Mouse (Mus musculus) midbrain, embryonic 14.5 days (tissue): Measurements from ENCODE around the gene Sntg2. TPM values are rescaled to one million over a fixed set of nuclear protein-coding genes. Genes with fewer than 3 reads are reported as not detected.
A peak's percentile ranks its signal among the peaks of the same experiment; 100 is the strongest.

Experiments
- ATAC-seq: fragments of 200-750 bp; cut with Nextera tagmentation; 2 replicates; pipeline ENCODE4 v1.8.0; 2017; ENCODE audit warnings: moderate number of reproducible peaks, moderate library complexity; ENCODE audit not compliant: low FRiP score, low TSS enrichment
- DNase-seq: peaks from one replicate; pipeline ENCODE4 v3.0.0-alpha.2; 2015
- H3K27ac ChIP-seq: fragments of 300-500 bp; sonication (generic); replicated peaks from 2 replicates; pipeline ENCODE4 v1.5.1; 2014; ENCODE audit warnings: mild to moderate bottlenecking, low read depth, low read length, moderate library complexity
- H3K27me3 ChIP-seq: fragments of 300-500 bp; sonication (generic); 2 replicates; pipeline ENCODE4 v1.6.1; 2014; ENCODE audit warnings: low read length, control low read depth, mixed read lengths; ENCODE audit not compliant: control insufficient read depth, insufficient read depth
- H3K36me3 ChIP-seq: fragments of 300-500 bp; sonication (generic); 2 replicates; pipeline ENCODE4 v1.6.1; 2014; ENCODE audit warnings: low read length, control low read depth; ENCODE audit not compliant: control insufficient read depth, insufficient read depth
- H3K4me1 ChIP-seq: fragments of 300-500 bp; sonication (generic); 2 replicates; pipeline ENCODE4 v1.6.1; 2014; ENCODE audit warnings: mild to moderate bottlenecking, antibody characterized with exemption, low read length, control low read depth; ENCODE audit not compliant: control insufficient read depth, insufficient read depth
- H3K4me2 ChIP-seq: fragments of 300-500 bp; sonication (generic); 2 replicates; pipeline ENCODE4 v1.6.1; 2014; ENCODE audit warnings: mild to moderate bottlenecking, low read length, moderate library complexity
- H3K4me3 ChIP-seq: fragments of 300-500 bp; sonication (generic); replicated peaks from 2 replicates; pipeline ENCODE4 v1.5.1; 2014; ENCODE audit warnings: low read depth, low read length
- H3K9ac ChIP-seq: fragments of 300-500 bp; sonication (generic); replicated peaks from 2 replicates; pipeline ENCODE4 v1.6.1; 2014; ENCODE audit warnings: mild to moderate bottlenecking, low read length, moderate library complexity
- H3K9me3 ChIP-seq: fragments of 300-500 bp; sonication (generic); 2 replicates; pipeline ENCODE4 v1.6.1; 2016; ENCODE audit warnings: low read length, control low read depth, mixed read lengths; ENCODE audit not compliant: control insufficient read depth
- WGBS: fragments of 180-500 bp; shearing (Covaris S2); extraction: QIAGEN DNeasy Blood & Tissue Kit; methylation state at CpG from one replicate; pipeline ENCODE4 v1.1.7; 2014; 5-methylcytosine and 5-hydroxymethylcytosine counted together
- polyA plus RNA-seq: library from polyadenylated mRNA; unstranded; fragments of >200 nt; fragmentation: Nextera tagmentation; extraction: Ambion mirVana; gene quantifications from 2 replicates; pipeline ENCODE4 v1.2.1, GENCODE M21; 2014

Gene Sntg2
- polyA plus RNA-seq, 1 experiment from 2014 or later = 4.9 TPM

DNA sequence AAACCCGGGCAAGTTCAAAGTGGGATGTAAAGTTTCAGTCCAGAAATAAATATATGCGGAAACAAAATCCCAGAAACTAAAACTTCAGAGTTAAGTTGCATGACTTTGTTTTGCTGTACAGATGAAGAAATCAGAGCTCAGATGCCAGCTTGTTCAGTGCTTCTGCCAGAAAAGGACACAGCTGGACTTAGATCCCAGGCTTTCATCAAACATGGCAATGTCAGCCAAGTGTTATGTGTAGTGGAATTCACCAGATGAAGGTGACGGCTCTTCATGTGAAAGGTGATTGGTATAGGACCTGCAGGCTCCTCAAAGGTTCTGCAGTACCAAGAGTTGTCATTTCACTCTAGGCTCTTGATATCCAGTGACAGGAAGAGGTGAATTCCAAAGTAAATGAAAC is 132.3 kb downstream of the Sntg2 start:
- no peak overlapping the region for H3K4me3 ChIP-seq
- no peaks in the 10 kb centered on the region for H3K4me1 ChIP-seq
- no peak for DNase-seq
- no peaks in the 10 kb centered on the region for H3K36me3 ChIP-seq
- no peak overlapping the region for H3K9ac ChIP-seq
- H3K27ac ChIP-seq = no peak overlapping the region
- no peak for ATAC-seq
- no peaks in the 10 kb centered on the region for H3K9me3 ChIP-seq
- H3K4me2 ChIP-seq = no peak overlapping the region
- no peaks in the 10 kb centered on the region for H3K27me3 ChIP-seq
- WGBS = 91% methylated on average over 3 of the region's 3 CpGs

DNA sequence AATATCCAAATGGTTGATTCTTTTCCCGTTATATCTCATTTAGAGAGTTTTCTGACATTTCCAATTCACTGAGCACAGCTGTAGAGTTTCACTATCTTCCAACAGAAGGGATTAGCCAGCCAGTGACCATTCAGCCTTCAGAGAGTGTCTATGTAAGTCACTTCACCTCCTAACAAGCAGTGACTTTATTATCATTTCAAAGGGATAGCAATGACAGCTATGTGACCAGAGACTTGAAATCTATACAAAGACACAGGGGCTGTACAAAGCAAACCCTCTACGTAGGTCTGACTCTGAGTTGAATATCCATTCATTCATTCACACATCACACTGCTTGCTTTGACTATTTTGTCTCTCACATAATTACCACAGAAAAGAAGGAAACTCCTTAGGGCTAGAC is 138.2 kb downstream of the Sntg2 start:
- WGBS = 5% methylated on average over 2 of the region's 2 CpGs
- Histone ChIP-seq H3K4me3 (no peak overlapping the region), H3K4me1 (peaks cover 8% of the 10 kb centered on the region; the same call in 1 of the 2 replicates), H3K4me2 (no peak overlapping the region), H3K27me3 (no peaks in the 10 kb centered on the region), H3K9me3 (no peaks in the 10 kb centered on the region), H3K27ac (no peak overlapping the region), H3K9ac (no peak overlapping the region), H3K36me3 (no peaks in the 10 kb centered on the region)
- DNase-seq (peak; percentile 42), ATAC-seq (peak; percentile 43; the same call in 1 of the 2 replicates)

DNA sequence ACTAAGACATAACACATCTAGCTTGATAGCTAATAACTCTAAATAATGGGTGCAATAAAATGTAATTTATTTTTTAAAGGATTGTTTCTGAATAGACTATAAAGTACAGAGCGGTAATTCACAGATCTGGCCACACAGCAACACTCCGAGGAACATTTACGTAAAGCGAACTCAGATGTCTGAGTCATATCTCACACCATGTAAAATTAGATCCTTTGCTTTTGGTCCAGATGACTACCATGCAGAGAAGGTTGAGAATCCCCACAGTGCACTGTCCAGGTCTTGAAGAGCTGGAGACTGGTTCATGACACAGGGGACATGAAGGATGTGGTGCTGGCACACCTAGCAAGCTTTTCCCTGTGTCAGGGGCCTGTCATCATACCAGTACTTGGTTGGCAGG is 145.2 kb downstream of the Sntg2 start:
- DNase-seq (no peak), ATAC-seq (no peak)
- Histone ChIP-seq H3K9me3 (no peaks in the 10 kb centered on the region), H3K27ac (no peak overlapping the region), H3K27me3 (no peaks in the 10 kb centered on the region), H3K36me3 (no peaks in the 10 kb centered on the region), H3K4me2 (no peak overlapping the region), H3K4me3 (no peak overlapping the region), H3K4me1 (no peaks in the 10 kb centered on the region), H3K9ac (no peak overlapping the region)
- 99% methylated on average over 4 of the region's 4 CpGs for WGBS

DNA sequence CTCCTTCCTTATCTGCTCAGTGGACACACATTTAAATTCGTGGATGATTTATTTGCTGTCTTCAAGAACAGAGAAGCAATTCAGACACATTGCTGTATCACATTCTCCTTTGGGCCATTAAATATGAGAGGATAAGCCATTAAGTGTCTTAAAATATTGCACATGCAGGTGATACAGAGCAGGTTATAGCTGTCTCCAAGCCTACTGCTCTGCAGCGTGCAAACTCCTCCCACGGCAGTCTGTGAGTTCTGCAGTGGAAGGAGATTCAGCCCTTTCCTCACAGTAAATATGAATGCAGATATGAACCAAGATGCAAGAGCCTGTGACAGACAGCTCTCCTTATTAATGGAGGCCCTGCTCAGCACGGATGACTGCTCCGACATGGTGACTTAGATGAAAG is 146.9 kb downstream of the Sntg2 start:
- ATAC-seq (no peak), DNase-seq (no peak)
- no peaks in the 10 kb centered on the region for H3K9me3 ChIP-seq
- H3K36me3 ChIP-seq = no peaks in the 10 kb centered on the region
- no peaks in the 10 kb centered on the region for H3K27me3 ChIP-seq
- H3K4me3 ChIP-seq = no peak overlapping the region
- H3K4me1 ChIP-seq = no peaks in the 10 kb centered on the region
- H3K27ac ChIP-seq = no peak overlapping the region
- no peak overlapping the region for H3K4me2 ChIP-seq
- WGBS = 78% methylated on average over 5 of the region's 5 CpGs
- H3K9ac ChIP-seq = no peak overlapping the region

DNA sequence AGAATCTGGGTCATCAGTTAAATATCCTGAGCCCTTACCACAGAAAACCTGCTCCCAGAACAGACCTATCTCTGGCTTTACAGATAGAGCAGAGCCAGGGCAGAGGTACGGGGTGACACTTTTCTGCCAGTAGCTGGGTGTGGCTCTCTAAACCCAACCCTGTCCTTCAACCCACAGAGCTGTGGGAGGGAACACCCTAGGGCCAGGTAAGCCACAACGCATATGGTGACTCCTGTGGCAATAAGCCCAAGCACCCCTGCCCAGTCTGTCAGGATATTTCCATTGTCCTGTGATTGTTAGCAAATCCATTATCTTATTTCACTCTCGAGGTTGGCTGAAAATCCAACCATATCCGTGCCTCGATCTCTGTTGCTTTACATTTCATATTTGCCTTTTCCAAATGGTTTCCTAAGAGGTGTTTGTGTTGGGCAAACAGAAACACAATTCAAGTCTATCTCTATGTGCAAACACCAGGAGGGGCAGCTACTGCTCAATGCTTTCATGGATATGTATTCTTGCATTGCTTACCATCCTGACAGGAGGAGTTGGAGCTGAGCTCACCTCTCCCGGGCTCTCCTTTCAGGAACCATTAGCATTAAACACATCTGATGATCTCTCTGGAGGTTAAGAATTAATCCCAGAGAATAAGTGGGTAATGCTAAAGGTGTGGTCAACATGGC is 156.3 kb downstream of the Sntg2 start:
- DNase-seq (no peak), ATAC-seq (no peak)
- 89% methylated on average over 6 of the region's 6 CpGs for WGBS

DNA sequence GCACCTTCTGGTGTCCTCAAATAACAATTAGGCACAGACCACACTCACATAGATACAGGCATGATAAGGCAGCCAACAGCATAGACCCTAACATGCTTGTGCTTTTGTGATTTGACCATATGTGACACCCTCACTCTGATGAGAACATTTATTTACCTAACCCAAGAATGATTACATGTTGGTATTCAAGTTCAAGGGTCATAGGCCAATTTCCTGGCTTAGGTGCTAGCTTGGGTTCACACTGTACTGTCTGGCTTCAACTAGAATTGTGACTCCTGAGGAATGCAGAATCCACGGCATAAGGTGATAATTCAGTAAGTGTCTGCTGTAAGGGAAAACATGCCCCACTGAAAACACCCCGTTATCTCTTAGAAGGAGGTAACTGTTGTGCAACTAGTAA is 158.4 kb downstream of the Sntg2 start:
- no peaks in the 10 kb centered on the region for H3K36me3 ChIP-seq
- no peaks in the 10 kb centered on the region for H3K4me1 ChIP-seq
- H3K27ac ChIP-seq = no peak overlapping the region
- DNase-seq = no peak
- ATAC-seq = no peak
- WGBS = 93% methylated on average over 2 of the region's 2 CpGs
- H3K4me2 ChIP-seq = no peak overlapping the region
- no peaks in the 10 kb centered on the region for H3K9me3 ChIP-seq
- no peak overlapping the region for H3K4me3 ChIP-seq
- no peaks in the 10 kb centered on the region for H3K27me3 ChIP-seq
- no peak overlapping the region for H3K9ac ChIP-seq

More for the DNA sequence above, 156.3 kb downstream of the Sntg2 start:
- H3K4me3 ChIP-seq = no peak overlapping the region
- H3K4me2 ChIP-seq = no peak overlapping the region
- no peaks in the 10 kb centered on the region for H3K9me3 ChIP-seq
- no peaks in the 10 kb centered on the region for H3K27me3 ChIP-seq
- H3K27ac ChIP-seq = no peak overlapping the region
- no peaks in the 10 kb centered on the region for H3K4me1 ChIP-seq
- H3K9ac ChIP-seq = no peak overlapping the region
- no peaks in the 10 kb centered on the region for H3K36me3 ChIP-seq

DNA sequence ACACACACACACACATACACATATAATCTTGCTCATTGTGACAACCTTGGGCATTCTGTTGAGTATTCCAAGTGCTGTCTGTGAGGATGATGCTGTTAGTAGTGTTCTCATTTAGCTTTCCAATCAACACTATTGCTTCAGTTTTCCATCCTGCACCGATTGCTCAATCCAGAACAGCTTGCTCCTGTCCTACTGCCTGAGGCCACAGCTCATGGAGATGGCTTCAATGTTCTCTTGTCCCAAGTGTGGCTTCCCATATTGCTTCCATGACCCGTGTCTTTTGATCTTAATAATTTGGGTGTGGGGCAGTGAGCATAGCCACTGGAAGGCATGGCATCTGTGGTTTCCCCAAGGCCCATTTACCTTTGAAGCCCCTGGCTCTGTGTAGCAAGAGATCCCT is 162.8 kb downstream of the Sntg2 start:
- 93% methylated on average over 2 of the region's 2 CpGs for WGBS
- Histone ChIP-seq H3K4me1 (no peaks in the 10 kb centered on the region), H3K9me3 (no peaks in the 10 kb centered on the region), H3K27ac (no peak overlapping the region), H3K4me2 (no peak overlapping the region), H3K36me3 (no peaks in the 10 kb centered on the region), H3K9ac (no peak overlapping the region), H3K4me3 (no peak overlapping the region), H3K27me3 (no peaks in the 10 kb centered on the region)
- no peak for DNase-seq
- no peak for ATAC-seq

DNA sequence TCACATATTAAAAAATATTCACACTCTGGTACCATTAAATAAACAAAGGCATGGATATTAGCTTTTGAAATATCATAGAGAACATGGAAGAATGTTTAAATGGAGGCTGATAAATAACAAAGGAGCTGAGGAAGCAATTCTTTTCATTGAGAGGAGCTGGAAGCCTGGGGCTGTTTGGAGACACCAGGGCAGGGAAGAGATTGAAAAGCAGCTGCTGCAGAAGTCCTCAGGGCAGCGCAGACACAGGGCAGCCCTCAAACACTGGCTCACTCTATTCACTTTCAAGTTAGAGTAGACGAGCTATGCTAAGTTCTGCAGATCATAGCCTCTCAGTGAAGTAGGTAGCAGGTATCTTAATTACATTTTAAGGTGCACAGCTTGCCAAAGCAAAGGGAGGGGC is 164.6 kb downstream of the Sntg2 start:
- Histone ChIP-seq H3K27me3 (no peaks in the 10 kb centered on the region), H3K27ac (no peak overlapping the region; the same call in 1 of the 2 replicates), H3K4me2 (no peak overlapping the region), H3K4me1 (no peaks in the 10 kb centered on the region), H3K36me3 (no peaks in the 10 kb centered on the region), H3K4me3 (no peak overlapping the region), H3K9me3 (no peaks in the 10 kb centered on the region), H3K9ac (no peak overlapping the region)
- ATAC-seq (no peak), DNase-seq (peak; percentile 37)
- WGBS = 45% methylated on average over 2 of the region's 2 CpGs

DNA sequence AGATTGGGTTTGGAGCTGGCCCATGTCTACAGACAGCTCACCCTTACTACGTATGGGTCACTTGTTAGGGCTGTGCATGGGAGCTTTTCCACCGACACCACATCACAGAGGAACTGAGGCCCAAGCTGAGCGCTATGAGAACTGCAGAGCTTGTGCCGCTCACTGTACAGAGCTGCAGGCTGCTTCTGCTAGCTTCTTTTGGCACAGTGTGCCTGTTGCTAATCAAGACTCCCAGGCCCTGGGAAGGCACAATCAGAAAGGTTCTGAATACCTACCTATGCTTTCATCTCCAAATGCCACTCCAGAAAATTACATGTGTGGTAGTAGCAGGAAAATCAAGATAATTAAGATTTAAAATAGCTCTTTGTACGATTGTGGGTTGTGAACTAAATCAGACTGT is 165.1 kb downstream of the Sntg2 start:
- H3K27me3 ChIP-seq = no peaks in the 10 kb centered on the region
- no peak overlapping the region for H3K27ac ChIP-seq
- H3K4me2 ChIP-seq = no peak overlapping the region
- no peaks in the 10 kb centered on the region for H3K36me3 ChIP-seq
- no peaks in the 10 kb centered on the region for H3K4me1 ChIP-seq
- H3K9me3 ChIP-seq = no peaks in the 10 kb centered on the region
- 82% methylated on average over 5 of the region's 5 CpGs for WGBS
- H3K4me3 ChIP-seq = no peak overlapping the region
- no peak for ATAC-seq
- DNase-seq = no peak
- no peak overlapping the region for H3K9ac ChIP-seq
